31 mouse cellular contexts compared by ENCODE assay signal in the genomic region with DNA sequence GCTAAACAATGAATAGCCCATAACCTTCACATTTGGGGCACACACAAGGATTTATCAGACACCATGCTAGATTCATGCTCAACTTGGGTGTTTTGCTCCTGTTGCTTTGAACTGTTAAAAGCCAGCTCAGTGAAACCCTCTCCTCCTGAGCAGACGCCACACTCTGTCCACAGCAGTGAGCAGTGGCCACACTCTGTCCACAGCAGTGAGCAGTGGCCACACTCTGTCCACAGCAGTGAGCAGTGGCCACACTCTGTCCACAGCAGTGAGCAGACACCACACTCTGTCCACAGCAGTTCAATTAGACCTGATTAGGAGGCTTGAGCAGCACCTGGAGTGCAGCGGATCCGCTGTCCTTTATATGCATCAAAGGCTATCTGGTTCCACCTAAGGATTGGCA. TPM values are rescaled to one million over a fixed set of nuclear protein-coding genes. Genes with fewer than 3 reads are reported as not detected.
"Had no signal": no experiment of that assay in that cellular context is flagged by ENCODE, and none has a peak within 500 bp of the region (broad histone marks: within the 10 kb centered on the region; RNA-seq: fewer than 3 reads in every experiment).

No protein-coding gene starts in this region.

RNA-seq across cellular contexts. Expression of gene Gm8104, which starts 19.3 kb away (rescaled TPM):
- total RNA-seq: common myeloid progenitor, adult 5-6 weeks; gastrocnemius, adult 18-20 months; gastrocnemius, adult 2 months; gastrocnemius, adult 8-10 months; gastrocnemius, postnatal 10 days; gastrocnemius, postnatal 14 days; gastrocnemius, postnatal 25 days; gastrocnemius, postnatal 36 days; gastrocnemius, postnatal 4 days; granulocyte monocyte progenitor cell, adult 5-6 weeks; heart, adult 18-20 months; heart, adult 2 months; heart, adult 8-10 months had no signal
- polyA plus RNA-seq: embryonic facial prominence, embryonic 10.5 days; embryonic facial prominence, embryonic 11.5 days; embryonic facial prominence, embryonic 12.5 days; embryonic facial prominence, embryonic 13.5 days; embryonic facial prominence, embryonic 14.5 days; embryonic facial prominence, embryonic 15.5 days; erythroblast, embryonic 14.5 days; forebrain, embryonic 10.5 days; forebrain, embryonic 11.5 days; forebrain, embryonic 12.5 days; forebrain, embryonic 13.5 days; forebrain, embryonic 14.5 days; forebrain, embryonic 15.5 days; forebrain, embryonic 16.5 days; gonadal fat pad, adult 2 months; heart, adult 2 months had no signal

RNA-seq across cellular contexts. Expression of gene Gm8094, which starts 43.2 kb away (rescaled TPM):
- total RNA-seq: common myeloid progenitor, adult 5-6 weeks; forebrain, postnatal 0 days; gastrocnemius, adult 18-20 months; gastrocnemius, adult 2 months; gastrocnemius, adult 8-10 months; gastrocnemius, postnatal 10 days; gastrocnemius, postnatal 14 days; gastrocnemius, postnatal 25 days; gastrocnemius, postnatal 36 days; gastrocnemius, postnatal 4 days; granulocyte monocyte progenitor cell, adult 5-6 weeks; heart, adult 18-20 months; heart, adult 2 months; heart, adult 8-10 months had no signal
- polyA plus RNA-seq: cortical plate, adult 2 months; embryonic facial prominence, embryonic 10.5 days; embryonic facial prominence, embryonic 11.5 days; embryonic facial prominence, embryonic 12.5 days; embryonic facial prominence, embryonic 13.5 days; embryonic facial prominence, embryonic 14.5 days; embryonic facial prominence, embryonic 15.5 days; erythroblast, embryonic 14.5 days; forebrain, embryonic 10.5 days; forebrain, embryonic 11.5 days; forebrain, embryonic 12.5 days; forebrain, embryonic 13.5 days; forebrain, embryonic 14.5 days; forebrain, embryonic 15.5 days; forebrain, embryonic 16.5 days; forebrain, postnatal 0 days; gonadal fat pad, adult 2 months; heart, adult 2 months; heart, embryonic 10.5 days had no signal

RNA-seq across cellular contexts. Expression of gene Gm7233, which starts 60.0 kb away (rescaled TPM):
- total RNA-seq: common myeloid progenitor, adult 5-6 weeks; forebrain, postnatal 0 days; gastrocnemius, adult 18-20 months; gastrocnemius, adult 2 months; gastrocnemius, adult 8-10 months; gastrocnemius, postnatal 10 days; gastrocnemius, postnatal 14 days; gastrocnemius, postnatal 25 days; gastrocnemius, postnatal 36 days; gastrocnemius, postnatal 4 days; granulocyte monocyte progenitor cell, adult 5-6 weeks; heart, adult 18-20 months; heart, adult 2 months; heart, adult 8-10 months had no signal
- polyA plus RNA-seq: embryonic facial prominence, embryonic 10.5 days; embryonic facial prominence, embryonic 11.5 days; embryonic facial prominence, embryonic 12.5 days; embryonic facial prominence, embryonic 13.5 days; embryonic facial prominence, embryonic 14.5 days; embryonic facial prominence, embryonic 15.5 days; erythroblast, embryonic 14.5 days; forebrain, embryonic 10.5 days; forebrain, embryonic 11.5 days; forebrain, embryonic 12.5 days; forebrain, embryonic 13.5 days; forebrain, embryonic 14.5 days; forebrain, embryonic 15.5 days; forebrain, embryonic 16.5 days; forebrain, postnatal 0 days; gonadal fat pad, adult 2 months; heart, adult 2 months; heart, embryonic 10.5 days had no signal
